Mouse (Mus musculus) embryonic facial prominence, embryonic 11.5 days (tissue): ENCODE results near the gene Aldh4a1. TPM values are rescaled to one million over a fixed set of nuclear protein-coding genes. Genes with fewer than 3 reads are reported as not detected.

Experiments used
- ATAC-seq: fragments of 200-750 bp; cut with Nextera tagmentation; replicated peaks from 2 replicates; pipeline ENCODE4 v1.8.0; 2017; ENCODE audit warnings: low read depth; ENCODE audit not compliant: insufficient number of reproducible peaks, low FRiP score, low TSS enrichment
- DNase-seq: peaks from one replicate; pipeline ENCODE4 v3.0.0-alpha.2; 2015; ENCODE audit warnings: low spot score
- H3K27ac ChIP-seq: fragments of 300-500 bp; sonication (generic); replicated peaks from 2 replicates; pipeline ENCODE4 v1.5.1; 2014; ENCODE audit warnings: mild to moderate bottlenecking, low read depth, low read length, control low read depth
- H3K27me3 ChIP-seq: fragments of 300-500 bp; sonication (generic); 2 replicates; pipeline ENCODE4 v1.6.1; 2014; ENCODE audit warnings: mild to moderate bottlenecking, low read length, moderate library complexity, mixed read lengths; ENCODE audit not compliant: control insufficient read depth, insufficient read depth
- H3K36me3 ChIP-seq: fragments of 300-500 bp; sonication (generic); replicated peaks from 2 replicates; pipeline ENCODE4 v1.6.1; 2014; ENCODE audit warnings: low read depth, mild to moderate bottlenecking, low read length, moderate library complexity, mixed read lengths; ENCODE audit not compliant: control insufficient read depth, insufficient read depth
- H3K4me1 ChIP-seq: fragments of 300-500 bp; sonication (generic); 2 replicates; pipeline ENCODE4 v1.6.1; 2014; ENCODE audit warnings: low read length, mixed read lengths; ENCODE audit not compliant: control insufficient read depth, insufficient read depth
- H3K4me2 ChIP-seq: fragments of 300-500 bp; sonication (generic); 2 replicates; pipeline ENCODE4 v1.6.1; 2014; ENCODE audit warnings: low read depth, mild to moderate bottlenecking, control low read depth, low read length, moderate library complexity
- H3K4me3 ChIP-seq: fragments of 300-500 bp; sonication (generic); 2 replicates; pipeline ENCODE4 v1.5.1; 2014; ENCODE audit warnings: low read depth, low read length, control low read depth
- H3K9ac ChIP-seq: fragments of 300-500 bp; sonication (generic); replicated peaks from 2 replicates; pipeline ENCODE4 v1.6.1; 2014; ENCODE audit warnings: mild to moderate bottlenecking, control low read depth, low read length
- H3K9me3 ChIP-seq: fragments of 300-500 bp; sonication (generic); replicated peaks from 2 replicates; pipeline ENCODE4 v1.6.1; 2016; ENCODE audit warnings: mild to moderate bottlenecking, low read length, inconsistent platforms, mixed read lengths; ENCODE audit not compliant: control insufficient read depth
- WGBS: fragments of 180-500 bp; shearing (Covaris S2); extraction: QIAGEN DNeasy Blood & Tissue Kit; methylation state at CpG from one replicate; pipeline ENCODE4 v1.1.7; 2014; 5-methylcytosine and 5-hydroxymethylcytosine counted together
- polyA plus RNA-seq: library from polyadenylated mRNA; unstranded; fragments of >200 nt; fragmentation: Nextera tagmentation; extraction: Ambion mirVana; gene quantifications from 2 replicates; pipeline ENCODE4 v1.2.1, GENCODE M21; 2014

Aldh4a1 gene
- polyA plus RNA-seq, 1 experiment from 2014 or later, result 13.1 TPM

DNA sequence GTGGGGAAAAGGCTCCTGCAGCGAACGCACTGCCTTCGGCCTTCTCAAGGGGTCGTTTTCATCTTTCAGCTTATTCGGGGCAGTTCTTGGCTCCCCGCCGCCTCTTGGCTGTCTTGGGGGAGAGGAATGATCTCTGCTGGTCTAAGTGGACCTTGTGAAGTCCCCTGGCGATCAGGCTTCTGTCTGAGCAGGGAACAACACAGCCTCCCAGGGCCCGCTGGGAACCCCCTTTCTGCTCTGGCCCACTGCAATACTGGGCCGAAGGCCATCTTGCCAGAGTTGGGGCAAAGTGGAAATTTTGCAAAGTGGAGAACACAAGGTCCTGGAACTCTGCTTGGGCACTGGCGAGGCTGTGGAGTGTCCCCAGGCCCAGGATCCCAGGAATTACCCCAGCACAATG lies 38.0 kb upstream of the Aldh4a1 start:
- H3K9ac ChIP-seq, result no peak overlapping the region
- H3K27me3 ChIP-seq, result no peaks in the 10 kb centered on the region
- peaks cover 14% of the 10 kb centered on the region for H3K4me1 ChIP-seq
- H3K4me3 ChIP-seq, result no peak overlapping the region
- no peak overlapping the region for H3K4me2 ChIP-seq
- no peaks in the 10 kb centered on the region for H3K36me3 ChIP-seq
- no peaks in the 10 kb centered on the region for H3K9me3 ChIP-seq
- 74% methylated on average over 11 of the region's 11 CpGs for whole genome bisulfite sequencing
- H3K27ac ChIP-seq, result no peak overlapping the region
- ATAC-seq (no peak), DNase-seq (no peak)

DNA sequence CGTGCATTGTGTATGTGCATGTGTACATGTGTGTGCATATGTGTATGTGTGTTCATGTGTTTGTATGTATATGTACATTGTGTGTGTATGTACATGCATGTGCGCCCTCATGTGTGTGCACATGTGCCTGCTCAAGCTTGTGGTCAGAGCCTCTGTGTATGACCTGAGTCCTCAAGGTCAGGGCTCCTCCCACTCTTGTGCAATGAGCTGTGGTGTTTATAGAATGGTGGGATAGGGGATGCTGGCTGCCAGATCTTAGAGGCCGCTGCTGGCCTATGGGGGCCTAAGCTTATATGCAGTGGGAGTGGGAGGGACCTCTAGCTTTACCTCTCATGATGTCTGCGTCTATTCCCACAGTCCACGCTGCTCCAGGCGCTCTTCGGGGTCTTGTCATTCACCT lies 37.0 kb upstream of the Aldh4a1 start:
- no peak for DNase-seq
- no peak for ATAC-seq
- no peak overlapping the region for H3K4me2 ChIP-seq
- no peaks in the 10 kb centered on the region for H3K36me3 ChIP-seq
- WGBS, result 93% methylated on average over 7 of the region's 7 CpGs
- no peak overlapping the region for H3K27ac ChIP-seq
- H3K9me3 ChIP-seq, result no peaks in the 10 kb centered on the region
- no peak overlapping the region for H3K9ac ChIP-seq
- H3K4me1 ChIP-seq, result peaks cover 11% of the 10 kb centered on the region
- H3K27me3 ChIP-seq, result no peaks in the 10 kb centered on the region
- H3K4me3 ChIP-seq, result no peak overlapping the region

DNA sequence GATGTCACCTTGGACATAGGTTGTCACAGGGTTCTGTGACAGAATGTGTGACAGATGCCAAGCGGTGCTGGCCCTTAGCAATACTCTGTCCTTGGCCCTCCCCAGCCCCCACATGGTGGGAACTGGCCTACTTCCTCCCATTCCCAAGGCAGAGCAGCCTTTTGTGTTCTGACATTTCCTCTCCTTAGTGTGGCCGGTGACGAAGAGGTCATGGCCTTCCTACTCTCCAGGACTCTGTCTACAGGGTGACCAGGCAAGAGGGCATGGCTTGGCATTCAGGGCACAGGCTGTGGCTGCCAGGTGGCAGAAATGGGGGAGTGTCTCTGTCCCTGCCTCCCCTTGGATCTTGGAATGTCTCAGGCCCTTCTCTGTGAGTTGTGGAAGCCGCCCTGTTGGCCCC lies 35.3 kb upstream of the Aldh4a1 start:
- Histone ChIP-seq H3K9me3 (no peaks in the 10 kb centered on the region), H3K4me2 (no peak overlapping the region), H3K27ac (0 out of 2 replicates have a peak overlapping the region, but pooled peaks have one; percentile 13), H3K27me3 (no peaks in the 10 kb centered on the region), H3K36me3 (no peaks in the 10 kb centered on the region), H3K4me1 (peaks cover 7% of the 10 kb centered on the region; the same call in 1 of the 2 replicates), H3K4me3 (no peak overlapping the region), H3K9ac (no peak overlapping the region)
- ATAC-seq (no peak), DNase-seq (no peak)
- WGBS, result 56% methylated on average over 4 of the region's 4 CpGs

DNA sequence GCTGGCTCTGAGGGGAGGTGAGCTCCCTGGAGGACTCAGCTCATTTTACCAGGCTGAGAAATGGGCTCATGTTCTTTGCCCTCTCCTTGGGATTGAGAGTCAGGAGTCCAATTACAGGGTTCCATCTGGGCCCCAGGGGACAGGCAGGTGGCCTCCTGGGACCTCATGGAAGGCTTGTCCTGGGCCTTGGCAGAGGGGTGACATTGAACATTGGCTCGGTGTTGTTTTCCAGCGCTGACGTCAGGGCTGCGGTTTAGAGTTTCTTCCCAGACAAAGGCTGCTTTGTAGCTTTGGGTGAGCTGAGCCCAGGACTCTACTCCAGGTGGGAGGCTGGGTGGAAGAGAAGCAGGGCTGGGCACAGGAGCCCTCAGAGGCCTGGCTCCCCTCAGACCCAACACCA lies 34.9 kb upstream of the Aldh4a1 start:
- no peaks in the 10 kb centered on the region for H3K36me3 ChIP-seq
- H3K4me1 ChIP-seq, result peaks cover 7% of the 10 kb centered on the region; the same call in 1 of the 2 replicates
- H3K4me2 ChIP-seq, result no peak overlapping the region
- 64% methylated on average over 4 of the region's 4 CpGs for WGBS
- H3K9me3 ChIP-seq, result no peaks in the 10 kb centered on the region
- H3K27ac ChIP-seq, result 0 out of 2 replicates have a peak overlapping the region, but pooled peaks have one; percentile 13
- H3K9ac ChIP-seq, result no peak overlapping the region
- no peak overlapping the region for H3K4me3 ChIP-seq
- DNase-seq, result peak; percentile 35
- no peak for ATAC-seq
- no peaks in the 10 kb centered on the region for H3K27me3 ChIP-seq

DNA sequence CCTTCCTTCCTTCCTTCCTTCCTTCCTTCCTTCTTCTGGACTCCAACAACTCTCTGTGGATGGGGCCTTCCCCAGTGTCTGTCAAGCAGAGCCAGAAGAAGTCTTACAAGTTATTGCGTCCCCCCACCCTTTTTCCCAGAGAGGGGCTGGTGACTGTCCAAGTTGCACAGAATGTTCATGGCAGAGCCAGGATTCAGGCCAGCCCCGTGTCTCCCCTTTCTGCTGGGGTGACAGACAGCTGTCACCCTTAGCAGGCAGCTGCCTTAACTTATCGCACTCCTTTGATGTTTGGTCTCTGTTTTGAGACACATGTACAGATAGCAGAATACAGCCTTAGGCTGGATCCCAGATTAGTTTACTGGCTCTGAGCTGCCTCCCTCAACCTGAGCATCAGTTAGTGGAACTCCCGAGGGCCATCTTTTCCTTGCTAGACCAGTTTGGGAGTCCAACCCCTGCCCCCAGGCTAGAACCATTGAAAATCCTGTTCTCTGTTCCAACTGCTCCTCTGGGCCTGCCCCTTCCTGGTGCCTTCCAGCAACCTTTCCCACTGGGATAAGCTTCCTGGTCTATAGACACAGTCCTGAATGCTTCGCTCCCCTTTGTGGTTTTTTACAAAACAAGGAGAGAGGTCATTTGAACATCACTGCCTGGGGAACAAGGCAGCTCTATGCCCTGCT lies 33.2 kb upstream of the Aldh4a1 start:
- Histone ChIP-seq H3K4me2 (no peak overlapping the region), H3K36me3 (no peaks in the 10 kb centered on the region), H3K9ac (no peak overlapping the region), H3K4me3 (no peak overlapping the region), H3K4me1 (peaks cover 5% of the 10 kb centered on the region; the same call in 1 of the 2 replicates), H3K9me3 (no peaks in the 10 kb centered on the region), H3K27ac (0 out of 2 replicates have a peak overlapping the region, but pooled peaks have one; percentile 11), H3K27me3 (no peaks in the 10 kb centered on the region)
- DNase-seq (no peak), ATAC-seq (no peak)
- WGBS, result 25% methylated on average over 5 of the region's 5 CpGs

DNA sequence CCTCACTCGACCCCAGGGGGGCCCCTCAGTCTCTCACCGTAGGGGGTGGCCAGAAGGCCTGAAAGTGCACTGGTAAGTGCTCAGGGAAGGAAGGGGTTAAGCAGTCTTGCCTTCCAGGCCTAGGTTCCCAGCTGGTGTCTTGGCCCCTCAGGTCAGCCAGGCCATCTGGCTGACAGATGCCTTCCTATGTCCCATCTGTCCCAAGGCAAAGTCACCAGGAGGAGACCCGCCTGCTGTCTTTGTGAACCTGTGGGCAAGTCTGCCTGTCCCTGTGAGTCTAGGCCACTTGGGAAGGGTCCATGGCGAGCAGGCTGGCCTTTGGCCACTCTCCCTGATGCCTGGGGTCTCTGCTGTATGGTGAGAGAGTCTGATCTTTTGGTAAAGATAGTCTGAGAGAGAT lies 32.2 kb upstream of the Aldh4a1 start:
- no peaks in the 10 kb centered on the region for H3K9me3 ChIP-seq
- H3K27me3 ChIP-seq, result no peaks in the 10 kb centered on the region
- H3K27ac ChIP-seq, result no peak overlapping the region
- H3K36me3 ChIP-seq, result no peaks in the 10 kb centered on the region
- peak; percentile 50 for DNase-seq
- no peak overlapping the region for H3K9ac ChIP-seq
- 25% methylated on average over 4 of the region's 4 CpGs for WGBS
- H3K4me2 ChIP-seq, result no peak overlapping the region
- peaks cover 5% of the 10 kb centered on the region; the same call in 1 of the 2 replicates for H3K4me1 ChIP-seq
- ATAC-seq, result no peak
- no peak overlapping the region for H3K4me3 ChIP-seq

DNA sequence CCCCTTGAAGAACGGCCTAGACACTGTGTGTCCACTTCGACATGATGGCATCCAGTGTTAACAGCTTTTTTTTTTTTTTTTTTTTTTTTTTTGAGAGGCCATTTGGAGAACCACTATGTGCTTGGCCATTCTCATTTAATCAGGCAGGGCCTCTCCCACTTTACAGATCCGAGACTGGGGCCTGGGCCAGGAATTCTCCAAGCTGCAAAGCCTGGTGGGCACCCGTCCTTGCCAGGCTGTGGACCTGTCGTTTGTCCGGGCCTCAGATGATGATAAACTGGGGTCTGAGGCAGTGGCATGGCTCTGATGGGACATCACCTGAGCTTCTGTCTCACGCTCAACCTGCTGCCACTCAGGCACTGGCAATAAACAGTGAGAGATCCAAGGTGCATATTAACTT lies 29.8 kb upstream of the Aldh4a1 start:
- no peak overlapping the region for H3K4me3 ChIP-seq
- no peaks in the 10 kb centered on the region for H3K36me3 ChIP-seq
- no peaks in the 10 kb centered on the region for H3K27me3 ChIP-seq
- H3K27ac ChIP-seq, result no peak overlapping the region
- H3K9me3 ChIP-seq, result no peaks in the 10 kb centered on the region
- H3K4me2 ChIP-seq, result no peak overlapping the region
- WGBS, result 76% methylated on average over 7 of the region's 7 CpGs
- H3K9ac ChIP-seq, result no peak overlapping the region
- no peak for ATAC-seq
- peaks cover 22% of the 10 kb centered on the region for H3K4me1 ChIP-seq
- no peak for DNase-seq

DNA sequence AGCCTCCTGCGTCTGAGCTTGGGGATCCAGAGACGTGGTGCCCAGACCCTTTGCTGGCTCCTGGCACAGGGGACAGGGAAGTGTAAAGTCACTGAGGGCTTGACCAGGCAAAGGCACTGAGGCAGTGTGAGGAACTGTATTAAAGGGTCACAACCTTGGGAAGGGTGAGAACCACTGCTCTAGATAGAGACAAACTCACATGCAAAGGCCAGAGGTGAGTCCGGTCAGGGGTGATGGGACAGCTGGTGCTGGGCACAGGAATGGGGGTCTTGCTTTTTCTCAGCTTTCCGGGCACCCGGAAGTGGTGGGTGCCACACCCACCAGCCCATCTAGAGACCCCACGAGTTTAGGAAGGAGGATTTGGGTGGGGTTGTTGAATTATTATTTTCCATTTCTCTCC lies 29.3 kb upstream of the Aldh4a1 start:
- H3K27me3 ChIP-seq, result no peaks in the 10 kb centered on the region
- no peak overlapping the region for H3K9ac ChIP-seq
- DNase-seq, result no peak
- H3K27ac ChIP-seq, result no peak overlapping the region
- no peaks in the 10 kb centered on the region for H3K9me3 ChIP-seq
- ATAC-seq, result no peak
- H3K4me1 ChIP-seq, result peaks cover 25% of the 10 kb centered on the region
- H3K36me3 ChIP-seq, result no peaks in the 10 kb centered on the region
- H3K4me2 ChIP-seq, result no peak overlapping the region
- no peak overlapping the region for H3K4me3 ChIP-seq
- 65% methylated on average over 6 of the region's 6 CpGs for WGBS
